Mouse (Mus musculus) myocyte (in vitro differentiated cells): ENCODE measurements around the gene Smim10l1. TPM values are rescaled to one million over a fixed set of nuclear protein-coding genes. Genes with fewer than 3 reads are reported as not detected.

ENCODE experiments used
- H3K27me3 ChIP-seq: one replicate; pipeline ENCODE4 v1.6.1; 2011; ENCODE audit not compliant: control insufficient read depth, insufficient read depth, insufficient read length
- H3K36me3 ChIP-seq: one replicate; pipeline ENCODE4 v1.6.1; 2011; ENCODE audit not compliant: control insufficient read depth, insufficient read depth
- H3K4me2 ChIP-seq: one replicate; pipeline ENCODE4 v1.6.1; 2011; ENCODE audit warnings: low read depth, control low read depth
- H3K4me3 ChIP-seq: one replicate; pipeline ENCODE4 v1.5.1; 2011; ENCODE audit warnings: mild to moderate bottlenecking, control low read depth, moderate library complexity
- H3K79me2 ChIP-seq: one replicate; pipeline ENCODE4 v1.6.1; 2011; ENCODE audit not compliant: control insufficient read depth, insufficient read depth
- H3ac ChIP-seq: one replicate; pipeline ENCODE4 v1.6.1; 2011; ENCODE audit not compliant: control insufficient read depth, insufficient read length
- CEBPB ChIP-seq: IDR thresholded peaks from 2 replicates; pipeline ENCODE4 v1.6.1; 2011; ENCODE audit warnings: mild to moderate bottlenecking, moderate library complexity; ENCODE audit not compliant: poor library complexity, insufficient read depth, severe bottlenecking
- E2F4 ChIP-seq: IDR thresholded peaks from one replicate; pipeline ENCODE4 v1.6.1; 2011; ENCODE audit warnings: mild to moderate bottlenecking, control low read depth, moderate library complexity; ENCODE audit not compliant: insufficient read depth
- MAX ChIP-seq: IDR thresholded peaks from one replicate; pipeline ENCODE4 v1.6.1; 2011; ENCODE audit warnings: low read depth, mild to moderate bottlenecking, control low read depth
- MYOD1 ChIP-seq, 3 experiments: IDR thresholded peaks; one replicate each; pipeline ENCODE4 v1.6.1; 2011; ENCODE audit warnings: control low read depth in 2 of 3, low read depth in 2 of 3, mild to moderate bottlenecking in 2 of 3, moderate library complexity in 1 of 3; ENCODE audit not compliant: insufficient read length in 2 of 3, control insufficient read depth in 1 of 3
- MYOG ChIP-seq, 3 experiments: IDR thresholded peaks; one replicate each; pipeline ENCODE4 v1.6.1; 2011; ENCODE audit warnings: control low read depth in 2 of 3, low read depth in 2 of 3, mild to moderate bottlenecking in 2 of 3; ENCODE audit not compliant: insufficient read length in 2 of 3, control insufficient read depth in 1 of 3, insufficient read depth in 1 of 3
- POLR2A ChIP-seq: IDR thresholded peaks from one replicate; pipeline ENCODE4 v1.6.1; 2011; ENCODE audit warnings: low read depth, mild to moderate bottlenecking, control low read depth, moderate library complexity; ENCODE audit not compliant: insufficient read length
- POLR2AphosphoS2 ChIP-seq: IDR thresholded peaks from one replicate; pipeline ENCODE4 v1.6.1; 2011; ENCODE audit warnings: low read depth, control low read depth; ENCODE audit not compliant: insufficient read length
- REST ChIP-seq: IDR thresholded peaks from one replicate; pipeline ENCODE4 v1.6.1; 2011; ENCODE audit warnings: mild to moderate bottlenecking, control low read depth, moderate library complexity; ENCODE audit not compliant: insufficient read depth, insufficient read length
- SRF ChIP-seq: IDR thresholded peaks from one replicate; pipeline ENCODE4 v1.6.1; 2011; ENCODE audit warnings: low read depth; ENCODE audit not compliant: control insufficient read depth, insufficient read length
- TCF12 ChIP-seq: IDR thresholded peaks from one replicate; pipeline ENCODE4 v1.6.1; 2011; ENCODE audit warnings: mild to moderate bottlenecking, control low read depth; ENCODE audit not compliant: poor library complexity, insufficient read depth, severe bottlenecking
- TCF3 ChIP-seq: IDR thresholded peaks from one replicate; pipeline ENCODE4 v1.6.1; 2011; ENCODE audit warnings: low read depth, control low read depth; ENCODE audit not compliant: insufficient read length
- USF1 ChIP-seq: IDR thresholded peaks from one replicate; pipeline ENCODE4 v1.6.1; 2011; ENCODE audit warnings: low read depth, mild to moderate bottlenecking, control low read depth, moderate library complexity
- polyA plus RNA-seq: library from polyadenylated mRNA; unstranded; fragments of >200 nt; fragmentation: generic; extraction: Trizol; gene quantifications from one replicate; pipeline ENCODE4 v1.2.1, GENCODE M21; 2012; ENCODE audit warnings: missing spikeins

Gene Smim10l1
- polyA plus RNA-seq, 1 experiment: 33.1 TPM

- Histone ChIP-seq H3K27me3 (no peaks in the 10 kb centered on the region), H3K4me2 (peak overlapping the region; percentile 75), H3K36me3 (peaks cover 8% of the 10 kb centered on the region), H3ac (peak overlapping the region; percentile 87), H3K79me2 (peaks cover 37% of the 10 kb centered on the region), H3K4me3 (peak overlapping the region; percentile 66)
- TF ChIP-seq TCF12 (no peak), TCF3 (no peak), CEBPB (peak; percentile 72), E2F4 (no peak), MYOG (IDR thresholded peaks at IDR 0.05; ENCODE audit: control insufficient read depth in 1 of 3, insufficient read depth in 1 of 3, insufficient read length in 2 of 3, low read depth in 2 of 3) (peak in 1 of 3 experiments; percentile 7), POLR2AphosphoS2 (peak; percentile 85), SRF (peak; percentile 31), POLR2A (peak; percentile 59), USF1 (no peak), MYOD1 (IDR thresholded peaks at IDR 0.05; ENCODE audit: control insufficient read depth in 1 of 3, insufficient read length in 2 of 3, low read depth in 2 of 3) (no peak), REST (no peak), MAX (no peak)
Observed at GRCm38 (mm10) chr6:133104922-133105859, 482 bp downstream of the Smim10l1 start.

Other genes with a start within 250 kb of the Smim10l1 start
- gene Tas2r116, start 249.5 kb upstream of the Smim10l1 start, polyA plus RNA-seq: not detected
- gene Tas2r110, start 236.9 kb upstream of the Smim10l1 start, polyA plus RNA-seq: not detected
- gene Tas2r113, start 211.9 kb upstream of the Smim10l1 start, polyA plus RNA-seq: not detected
- not detected for gene Tas2r125, start 195.3 kb upstream of the Smim10l1 start, polyA plus RNA-seq
- gene Tas2r129, start 153.8 kb upstream of the Smim10l1 start, polyA plus RNA-seq: not detected
- not detected for gene Tas2r131, start 147.0 kb upstream of the Smim10l1 start, polyA plus RNA-seq
- gene Tas2r109, start 123.9 kb upstream of the Smim10l1 start, polyA plus RNA-seq: not detected
- gene Tas2r103, start 67.8 kb upstream of the Smim10l1 start, polyA plus RNA-seq: not detected
- not detected for gene Tas2r140, start 49.1 kb upstream of the Smim10l1 start, polyA plus RNA-seq
- gene 5530400C23Rik, start 187.3 kb downstream of the Smim10l1 start, polyA plus RNA-seq: not detected